Mouse (Mus musculus): ENCODE measurements around the gene Ip6k2. TPM values are rescaled to one million over a fixed set of nuclear protein-coding genes. Genes with fewer than 3 reads are reported as not detected.

The Ip6k2 gene
- polyA plus RNA-seq, 1 experiment from 2014 or later = 153 TPM

- Histone ChIP-seq H3K27me3 (no peaks in the 10 kb centered on the region), H3K4me2 (no peak overlapping the region), H3K4me1 (no peaks in the 10 kb centered on the region), H3K9ac (no peak overlapping the region), H3K4me3 (no peak overlapping the region), H3K27ac (no peak overlapping the region), H3K36me3 (ENCODE audit: poor library complexity, severe bottlenecking) (peaks cover under 1% of the 10 kb centered on the region; the same call in 1 of the 2 replicates), H3K9me3 (replicated peaks) (no peaks in the 10 kb centered on the region)
- 91% methylated on average over 5 of the region's 5 CpGs for WGBS
- ATAC-seq = no peak
These were observed 29.2 kb upstream of the Ip6k2 start for GRCm38 (mm10) chr9:108754423-108754822.

DNA sequence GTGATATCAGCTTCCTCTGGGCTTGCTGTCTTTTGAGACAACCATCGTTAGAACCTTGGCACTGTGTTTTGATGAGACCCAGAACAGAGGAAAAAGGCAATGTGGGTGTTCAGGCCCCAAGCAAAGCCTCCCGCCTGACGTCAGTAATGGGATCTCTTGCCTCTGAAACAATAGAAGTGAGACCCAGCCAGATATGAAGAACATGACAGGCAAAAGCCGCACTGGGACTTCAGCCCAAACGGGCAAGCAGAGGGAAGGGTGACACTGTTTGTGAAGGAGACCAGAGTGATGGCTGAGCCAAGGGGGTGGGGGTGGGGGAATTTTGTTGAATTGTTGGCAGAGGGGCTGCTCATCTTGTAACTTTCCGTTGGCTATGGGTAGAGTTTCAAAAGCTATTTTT lies 26.2 kb upstream of the Ip6k2 start:
- 0 out of 2 replicates have a peak, but pooled peaks cover 3% of the 10 kb centered on the region for H3K9me3 ChIP-seq (replicated peaks)
- 54% methylated on average over 6 of the region's 6 CpGs for WGBS
- H3K4me2 ChIP-seq = no peak overlapping the region
- H3K36me3 ChIP-seq (ENCODE audit: poor library complexity, severe bottlenecking) = no peaks in the 10 kb centered on the region
- no peaks in the 10 kb centered on the region for H3K4me1 ChIP-seq
- H3K4me3 ChIP-seq = no peak overlapping the region
- H3K9ac ChIP-seq = no peak overlapping the region
- no peak for ATAC-seq
- H3K27ac ChIP-seq = no peak overlapping the region
- H3K27me3 ChIP-seq = no peaks in the 10 kb centered on the region

DNA sequence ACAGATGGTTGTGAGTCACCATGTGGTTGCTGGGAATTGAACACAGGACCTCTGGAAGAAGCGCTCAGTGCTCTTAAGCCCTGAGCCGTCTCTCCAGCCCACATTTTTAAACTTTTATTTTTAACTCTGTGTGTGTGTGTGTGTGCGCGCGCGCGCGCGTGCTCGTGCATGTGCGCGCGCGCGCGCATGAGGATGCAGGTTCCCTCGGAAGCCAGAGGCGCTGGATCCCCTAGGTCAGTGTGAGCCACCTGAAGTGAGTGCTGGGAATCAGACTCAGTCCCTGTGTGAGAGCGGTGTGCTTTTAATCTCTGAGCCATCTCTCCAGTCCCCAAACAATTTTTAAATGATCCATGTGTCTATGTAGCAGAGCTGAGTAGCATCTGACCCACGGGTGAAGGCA lies 24.5 kb upstream of the Ip6k2 start:
- Histone ChIP-seq H3K4me3 (no peak overlapping the region), H3K27ac (no peak overlapping the region), H3K27me3 (no peaks in the 10 kb centered on the region), H3K9me3 (replicated peaks) (0 out of 2 replicates have a peak, but pooled peaks cover 3% of the 10 kb centered on the region), H3K4me2 (no peak overlapping the region), H3K4me1 (no peaks in the 10 kb centered on the region), H3K9ac (no peak overlapping the region), H3K36me3 (ENCODE audit: poor library complexity, severe bottlenecking) (no peaks in the 10 kb centered on the region)
- 97% methylated on average over 20 of the region's 20 CpGs for WGBS
- no peak for ATAC-seq

GRCm38 (mm10) chr9:108759805-108760204 lies 23.8 kb upstream of the Ip6k2 start:
- no peak overlapping the region for H3K27ac ChIP-seq
- no peak overlapping the region for H3K4me2 ChIP-seq
- H3K36me3 ChIP-seq (ENCODE audit: poor library complexity, severe bottlenecking) = no peaks in the 10 kb centered on the region
- H3K9me3 ChIP-seq (replicated peaks) = 0 out of 2 replicates have a peak, but pooled peaks cover 3% of the 10 kb centered on the region
- no peak for ATAC-seq
- no peaks in the 10 kb centered on the region for H3K27me3 ChIP-seq
- no peak overlapping the region for H3K9ac ChIP-seq
- WGBS = 60% methylated on average over 2 of the region's 2 CpGs
- H3K4me3 ChIP-seq = no peak overlapping the region
- no peaks in the 10 kb centered on the region for H3K4me1 ChIP-seq

GRCm38 (mm10) chr9:108761561-108761960 lies 22.0 kb upstream of the Ip6k2 start:
- Histone ChIP-seq H3K4me3 (no peak overlapping the region), H3K9me3 (replicated peaks) (0 out of 2 replicates have a peak, but pooled peaks cover 3% of the 10 kb centered on the region), H3K9ac (no peak overlapping the region), H3K36me3 (ENCODE audit: poor library complexity, severe bottlenecking) (no peaks in the 10 kb centered on the region), H3K27me3 (no peaks in the 10 kb centered on the region), H3K4me1 (no peaks in the 10 kb centered on the region), H3K27ac (no peak overlapping the region), H3K4me2 (no peak overlapping the region)
- no peak for ATAC-seq

DNA sequence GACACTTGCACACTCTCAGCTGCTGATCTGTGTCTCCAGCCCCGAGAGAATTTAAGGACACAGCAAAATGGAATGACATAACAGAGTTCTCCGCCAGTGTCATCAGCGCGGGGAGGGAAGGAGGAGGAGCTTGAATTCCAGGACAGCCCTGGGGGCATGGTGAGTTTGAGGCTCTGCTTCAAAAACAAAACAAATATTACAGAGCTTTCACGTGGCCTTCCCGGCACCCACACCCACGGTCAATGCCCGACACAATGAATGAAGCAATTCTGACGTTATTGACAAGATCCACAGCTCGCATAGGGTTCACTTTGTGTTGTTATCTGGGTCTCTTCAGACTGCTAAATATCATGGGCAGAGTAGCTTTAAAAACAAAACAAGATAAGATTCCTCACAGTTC lies 18.6 kb upstream of the Ip6k2 start:
- Histone ChIP-seq H3K9ac (no peak overlapping the region), H3K9me3 (replicated peaks) (no peaks in the 10 kb centered on the region), H3K4me3 (no peak overlapping the region), H3K4me2 (no peak overlapping the region), H3K27me3 (no peaks in the 10 kb centered on the region), H3K27ac (no peak overlapping the region), H3K36me3 (ENCODE audit: poor library complexity, severe bottlenecking) (no peaks in the 10 kb centered on the region), H3K4me1 (no peaks in the 10 kb centered on the region)
- 83% methylated on average over 10 of the region's 10 CpGs for WGBS
- no peak for ATAC-seq

GRCm38 (mm10) chr9:108776614-108777013 lies 7.0 kb upstream of the Ip6k2 start:
- WGBS = 86% methylated on average over 4 of the region's 4 CpGs
- no peak for ATAC-seq
- no peak overlapping the region for H3K27ac ChIP-seq
- no peaks in the 10 kb centered on the region for H3K27me3 ChIP-seq
- no peak overlapping the region for H3K4me3 ChIP-seq
- no peaks in the 10 kb centered on the region for H3K36me3 ChIP-seq (ENCODE audit: poor library complexity, severe bottlenecking)
- no peak overlapping the region for H3K9ac ChIP-seq
- 0 out of 2 replicates have a peak, but pooled peaks cover 4% of the 10 kb centered on the region for H3K4me1 ChIP-seq
- no peaks in the 10 kb centered on the region for H3K9me3 ChIP-seq (replicated peaks)
- no peak overlapping the region for H3K4me2 ChIP-seq

GRCm38 (mm10) chr9:108777276-108777675 lies 6.3 kb upstream of the Ip6k2 start:
- no peaks in the 10 kb centered on the region for H3K9me3 ChIP-seq (replicated peaks)
- H3K9ac ChIP-seq = no peak overlapping the region
- H3K4me1 ChIP-seq = 0 out of 2 replicates have a peak, but pooled peaks cover 4% of the 10 kb centered on the region
- H3K4me2 ChIP-seq = no peak overlapping the region
- 88% methylated on average over 4 of the region's 4 CpGs for WGBS
- no peaks in the 10 kb centered on the region for H3K27me3 ChIP-seq
- no peaks in the 10 kb centered on the region for H3K36me3 ChIP-seq (ENCODE audit: poor library complexity, severe bottlenecking)
- H3K4me3 ChIP-seq = no peak overlapping the region
- no peak overlapping the region for H3K27ac ChIP-seq
- ATAC-seq = no peak

DNA sequence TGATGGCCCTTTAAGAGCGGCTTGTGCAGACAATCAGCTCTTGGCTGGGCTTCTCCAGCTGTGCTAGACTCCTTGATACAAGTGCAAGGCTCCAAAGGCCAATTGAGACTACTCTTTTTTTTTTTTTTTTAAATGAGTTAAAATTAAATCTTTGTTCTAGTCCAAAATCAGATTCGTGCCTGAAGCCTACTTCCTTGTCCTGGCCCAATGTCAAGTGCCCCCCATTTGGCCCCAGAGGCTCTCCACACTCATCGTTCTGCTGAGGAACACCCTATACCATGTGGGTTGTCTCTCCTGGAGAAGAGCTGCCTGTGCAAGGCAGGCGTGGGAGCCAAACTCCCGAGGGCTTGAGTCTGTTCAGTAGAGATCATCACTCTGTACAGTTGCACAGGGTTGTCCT lies 2.6 kb upstream of the Ip6k2 start:
- no peak overlapping the region for H3K4me3 ChIP-seq
- no peak for ATAC-seq
- H3K9ac ChIP-seq = no peak overlapping the region
- no peak overlapping the region for H3K4me2 ChIP-seq
- H3K36me3 ChIP-seq (ENCODE audit: poor library complexity, severe bottlenecking) = no peaks in the 10 kb centered on the region
- H3K27ac ChIP-seq = no peak overlapping the region
- no peaks in the 10 kb centered on the region for H3K27me3 ChIP-seq
- H3K9me3 ChIP-seq (replicated peaks) = no peaks in the 10 kb centered on the region
- WGBS = 60% methylated on average over 5 of the region's 5 CpGs
- peaks cover 20% of the 10 kb centered on the region for H3K4me1 ChIP-seq

DNA sequence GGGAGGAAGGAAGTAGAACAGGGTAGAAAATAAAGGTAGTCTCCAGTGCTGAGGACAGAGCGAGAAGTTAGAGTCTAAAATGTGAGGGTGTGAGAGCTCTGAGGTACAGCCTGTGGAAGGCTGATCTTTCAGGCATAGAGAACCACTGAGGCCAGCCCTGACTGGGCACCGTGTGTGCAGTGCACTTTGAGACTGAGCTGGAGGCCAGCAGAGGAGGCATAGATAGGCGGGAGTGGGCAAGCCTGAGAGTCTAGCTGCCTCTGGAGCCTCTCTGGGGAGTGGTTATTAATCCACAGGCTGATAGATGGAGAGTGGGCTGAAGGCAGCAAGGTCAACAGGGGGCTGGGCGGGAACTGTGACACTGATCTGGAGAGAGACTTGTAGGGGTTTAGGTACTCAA lies 1.7 kb upstream of the Ip6k2 start:
- Histone ChIP-seq H3K36me3 (ENCODE audit: poor library complexity, severe bottlenecking) (0 out of 2 replicates have a peak, but pooled peaks cover 1% of the 10 kb centered on the region), H3K4me1 (peaks cover 29% of the 10 kb centered on the region), H3K9ac (0 out of 2 replicates have a peak overlapping the region, but pooled peaks have one; percentile 19), H3K27ac (no peak overlapping the region), H3K4me3 (no peak overlapping the region), H3K4me2 (no peak overlapping the region), H3K9me3 (replicated peaks) (no peaks in the 10 kb centered on the region), H3K27me3 (no peaks in the 10 kb centered on the region)
- WGBS = 79% methylated on average over 4 of the region's 4 CpGs
- ATAC-seq = no peak

- peak overlapping the region; percentile 97 for H3K9ac ChIP-seq
- H3K4me2 ChIP-seq = peak overlapping the region; percentile 86
- 0 out of 2 replicates have a peak, but pooled peaks cover 5% of the 10 kb centered on the region for H3K36me3 ChIP-seq (ENCODE audit: poor library complexity, severe bottlenecking)
- peak; percentile 46; the same call in 1 of the 2 replicates for ATAC-seq
- H3K27me3 ChIP-seq = no peaks in the 10 kb centered on the region
- 11% methylated on average over 9 of the region's 9 CpGs for WGBS
- H3K4me3 ChIP-seq = peak overlapping the region; percentile 91
- peak overlapping the region; percentile 96 for H3K27ac ChIP-seq
- H3K4me1 ChIP-seq = peaks cover 40% of the 10 kb centered on the region
- H3K9me3 ChIP-seq (replicated peaks) = no peaks in the 10 kb centered on the region
These were observed 604 bp upstream of the Ip6k2 start for GRCm38 (mm10) chr9:108782836-108783547.

GRCm38 (mm10) chr9:108785416-108785815 lies 1.8 kb downstream of the Ip6k2 start:
- H3K27ac ChIP-seq = peak overlapping the region; percentile 51; the same call in 1 of the 2 replicates
- peak overlapping the region; percentile 91 for H3K4me3 ChIP-seq
- H3K27me3 ChIP-seq = no peaks in the 10 kb centered on the region
- H3K36me3 ChIP-seq (ENCODE audit: poor library complexity, severe bottlenecking) = peaks cover 5% of the 10 kb centered on the region; the same call in 1 of the 2 replicates
- peak overlapping the region; percentile 97 for H3K9ac ChIP-seq
- H3K4me1 ChIP-seq = peaks cover 59% of the 10 kb centered on the region
- no peak for ATAC-seq
- H3K4me2 ChIP-seq = peak overlapping the region; percentile 86
- no peaks in the 10 kb centered on the region for H3K9me3 ChIP-seq (replicated peaks)
